Mouse (Mus musculus) natural killer cell, adult 2 months (primary cell): ENCODE measurements around the gene Pllp.

Experiments
- DNase-seq, 2 experiments: peaks; one replicate each; pipeline ENCODE4 v3.0.0; 2022; ENCODE audit warnings: low spot score in 2 of 2

Gene Pllp

GRCm38 (mm10) chr8:94702844-94703813, 7.1 kb upstream of the Pllp start:
- peak; percentile 78 to 83 for DNase-seq

- no peak for DNase-seq
Measured at GRCm38 (mm10) chr8:94702156-94702555, 6.1 kb upstream of the Pllp start.

GRCm38 (mm10) chr8:94700421-94700935, 4.4 kb upstream of the Pllp start:
- no peak for DNase-seq

GRCm38 (mm10) chr8:94699366-94699765, 3.3 kb upstream of the Pllp start:
- DNase-seq, result no peak

GRCm38 (mm10) chr8:94697956-94698355, 1.9 kb upstream of the Pllp start:
- no peak for DNase-seq

GRCm38 (mm10) chr8:94696566-94696965, 488 bp upstream of the Pllp start:
- DNase-seq, result no peak

GRCm38 (mm10) chr8:94695341-94695993, 611 bp downstream of the Pllp start:
- DNase-seq, result no peak

- no peak for DNase-seq
Measured at GRCm38 (mm10) chr8:94694701-94695100, 1.4 kb downstream of the Pllp start.

- DNase-seq, result no peak
Measured at GRCm38 (mm10) chr8:94685953-94686352, 10.1 kb downstream of the Pllp start.

- no peak for DNase-seq
Measured at GRCm38 (mm10) chr8:94684287-94684686, 11.8 kb downstream of the Pllp start.

- DNase-seq, result no peak
Measured at GRCm38 (mm10) chr8:94682732-94683524, 13.2 kb downstream of the Pllp start.

- DNase-seq, result no peak
Measured at GRCm38 (mm10) chr8:94680414-94680813, 15.7 kb downstream of the Pllp start.

GRCm38 (mm10) chr8:94678582-94678981, 17.5 kb downstream of the Pllp start:
- no peak for DNase-seq

GRCm38 (mm10) chr8:94675923-94676322, 20.2 kb downstream of the Pllp start:
- DNase-seq, result no peak

- no peak for DNase-seq
Measured at GRCm38 (mm10) chr8:94674384-94674783, 21.7 kb downstream of the Pllp start.

GRCm38 (mm10) chr8:94666456-94667308, 29.4 kb downstream of the Pllp start, which contains the start of gene Arl2bp:
Arl2bp (plus strand) TSS chr8:94666600.
- peak; percentile 92 to 93 for DNase-seq

GRCm38 (mm10) chr8:94664722-94665121, 31.4 kb downstream of the Pllp start:
- DNase-seq, result no peak

- no peak for DNase-seq
Measured at GRCm38 (mm10) chr8:94660418-94660817, 35.7 kb downstream of the Pllp start.

- no peak for DNase-seq
Measured at GRCm38 (mm10) chr8:94658031-94658430, 38.0 kb downstream of the Pllp start.

GRCm38 (mm10) chr8:94654994-94655393, 41.1 kb downstream of the Pllp start:
- no peak for DNase-seq

GRCm38 (mm10) chr8:94652951-94653350, 43.1 kb downstream of the Pllp start:
- no peak for DNase-seq
